Mouse (Mus musculus) CH12.LX (cell line): ENCODE results near the gene Ldah.

Experiments used
- CHD1 ChIP-seq: IDR thresholded peaks from 2 replicates; pipeline ENCODE4 v1.6.1; 2012; ENCODE audit warnings: low read depth, low read length, improper control_type of control experiment, inconsistent platforms
- CHD2 ChIP-seq: IDR thresholded peaks from 2 replicates; pipeline ENCODE4 v1.6.1; 2011; ENCODE audit warnings: low read length, improper control_type of control experiment
- CTCF ChIP-seq, 2 experiments: IDR thresholded peaks in 1 of 2; conservative IDR thresholded peaks in 1 of 2; 2 replicates each; pipeline ENCODE4 v1.5.1; 2011 to 2012; ENCODE audit warnings: low read depth in 2 of 2, low read length in 2 of 2, improper control_type of control experiment in 1 of 2, inconsistent platforms in 1 of 2, mild to moderate bottlenecking in 1 of 2, moderate library complexity in 1 of 2
- E2F4 ChIP-seq: IDR thresholded peaks from 2 replicates; pipeline ENCODE4 v1.6.1; 2011; ENCODE audit warnings: low read depth, low read length, improper control_type of control experiment; ENCODE audit not compliant: insufficient replicate concordance
- ELF1 ChIP-seq: IDR thresholded peaks from 2 replicates; pipeline ENCODE4 v1.6.1; 2014; ENCODE audit warnings: low read depth, mild to moderate bottlenecking, inconsistent platforms, low read length, improper control_type of control experiment
- EP300 ChIP-seq: IDR thresholded peaks from 2 replicates; pipeline ENCODE4 v1.6.1; 2011; ENCODE audit warnings: low read length, improper control_type of control experiment
- IRF4 ChIP-seq: IDR thresholded peaks from 2 replicates; pipeline ENCODE4 v1.6.1; 2014; ENCODE audit warnings: low read depth, mild to moderate bottlenecking, inconsistent platforms, low read length, improper control_type of control experiment
- JUN ChIP-seq: IDR thresholded peaks from 2 replicates; pipeline ENCODE4 v1.6.1; 2011; ENCODE audit warnings: low read depth, mild to moderate bottlenecking, low read length, improper control_type of control experiment, moderate library complexity; ENCODE audit not compliant: insufficient read depth
- KAT2A ChIP-seq: IDR thresholded peaks from 2 replicates; pipeline ENCODE4 v1.6.1; 2012; ENCODE audit warnings: low read length, improper control_type of control experiment, inconsistent platforms; ENCODE audit not compliant: insufficient replicate concordance
- MEF2A ChIP-seq: IDR thresholded peaks from 2 replicates; pipeline ENCODE4 v1.6.1; 2014; ENCODE audit warnings: low read depth, mild to moderate bottlenecking, inconsistent platforms, low read length, improper control_type of control experiment, borderline replicate concordance
- POLR2A ChIP-seq: IDR thresholded peaks from 2 replicates; pipeline ENCODE4 v1.6.1; 2011; ENCODE audit warnings: low read depth, mild to moderate bottlenecking, improper control_type of control experiment, low read length
- SIN3A ChIP-seq: IDR thresholded peaks from 2 replicates; pipeline ENCODE4 v1.6.1; 2012; ENCODE audit warnings: low read length, improper control_type of control experiment, inconsistent platforms
- TCF12 ChIP-seq: IDR thresholded peaks from 2 replicates; pipeline ENCODE4 v1.6.1; 2014; ENCODE audit warnings: low read depth, mild to moderate bottlenecking, inconsistent platforms, low read length, improper control_type of control experiment
- USF1 ChIP-seq: IDR thresholded peaks from 2 replicates; pipeline ENCODE4 v1.6.1; 2014; ENCODE audit warnings: low read depth, mild to moderate bottlenecking, inconsistent platforms, low read length, improper control_type of control experiment

GRCm38 (mm10) chr12:8301841-8302431, 94.0 kb downstream of the Ldah start, which contains the start of gene Gdf7:
- TF ChIP-seq ELF1 (no peak), JUN (no peak), MEF2A (no peak), TCF12 (no peak), CTCF (conservative IDR thresholded peaks at IDR 0.05 in 1 of 2, IDR thresholded peaks at IDR 0.05 in 1 of 2; ENCODE audit: low read depth in 2 of 2, low read length in 2 of 2) (no peak), SIN3A (no peak), E2F4 (no peak), POLR2A (no peak), CHD1 (no peak), EP300 (no peak), USF1 (no peak), KAT2A (no peak), CHD2 (no peak), IRF4 (no peak)
